Mouse (Mus musculus): ENCODE results near the gene Tesc. TPM values are rescaled to one million over a fixed set of nuclear protein-coding genes. Genes with fewer than 3 reads are reported as not detected.

Tesc gene
- polyA plus RNA-seq, 1 experiment from 2014 or later = 38.2 TPM

DNA sequence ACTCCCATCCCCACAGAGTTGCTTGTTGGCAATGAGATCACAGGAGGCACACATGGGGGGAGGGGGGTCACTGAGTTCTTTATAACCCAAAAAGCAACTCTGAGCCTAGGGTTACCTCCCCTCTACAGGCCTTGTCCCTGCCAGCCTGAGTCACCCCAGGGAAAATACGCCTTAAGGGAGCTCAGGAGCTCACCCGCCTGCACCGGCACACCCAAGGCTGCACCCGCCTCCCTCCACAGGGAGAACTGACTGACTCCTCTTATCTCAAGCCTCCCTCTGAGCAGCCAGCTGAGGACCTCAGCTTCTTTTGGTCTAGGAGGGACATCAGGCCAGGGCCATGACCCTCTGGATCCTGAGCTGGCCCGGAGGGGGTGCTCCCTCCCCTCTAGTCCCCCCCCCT is 3.5 kb downstream of the Tesc start:
- no peak overlapping the region for H3K4me3 ChIP-seq (replicated peaks)
- H3K9ac ChIP-seq = no peak overlapping the region
- WGBS = 36% methylated on average over 5 of the region's 5 CpGs
- H3K27ac ChIP-seq (replicated peaks) = no peak overlapping the region
- H3K36me3 ChIP-seq = no peaks in the 10 kb centered on the region
- H3K9me3 ChIP-seq (replicated peaks) = no peaks in the 10 kb centered on the region
- peaks cover 33% of the 10 kb centered on the region for H3K4me1 ChIP-seq
- peaks cover 49% of the 10 kb centered on the region for H3K27me3 ChIP-seq
- H3K4me2 ChIP-seq (replicated peaks) = no peak overlapping the region
- ATAC-seq (ENCODE audit: insufficient number of reproducible peaks, low FRiP score, low TSS enrichment, low read depth) = no peak

DNA sequence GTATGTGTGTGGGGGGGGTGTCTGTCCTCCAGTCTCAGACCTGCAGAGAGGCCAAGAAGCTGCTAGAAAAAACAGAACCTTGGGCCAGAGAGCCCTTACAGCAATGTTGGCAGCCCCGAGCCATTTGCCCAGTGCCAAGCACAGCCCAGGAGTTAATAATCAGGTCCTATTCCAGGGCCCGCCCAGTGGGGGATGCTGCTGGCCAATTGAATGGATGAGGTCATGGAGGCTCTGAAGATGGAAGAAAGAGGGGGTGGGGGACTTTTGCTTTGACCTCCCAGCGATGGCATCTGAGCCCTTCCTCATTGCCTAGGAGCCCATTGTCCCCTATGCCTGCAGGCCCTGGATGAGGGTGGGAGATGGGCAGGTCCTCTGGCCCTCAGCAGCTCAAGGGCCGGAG is 4.0 kb downstream of the Tesc start:
- Histone ChIP-seq H3K4me2 (replicated peaks) (no peak overlapping the region), H3K27me3 (peaks cover 44% of the 10 kb centered on the region), H3K4me3 (replicated peaks) (no peak overlapping the region), H3K9me3 (replicated peaks) (no peaks in the 10 kb centered on the region), H3K27ac (replicated peaks) (no peak overlapping the region), H3K4me1 (peaks cover 31% of the 10 kb centered on the region), H3K9ac (no peak overlapping the region), H3K36me3 (no peaks in the 10 kb centered on the region)
- no peak for ATAC-seq (ENCODE audit: insufficient number of reproducible peaks, low FRiP score, low TSS enrichment, low read depth)
- WGBS = 47% methylated on average over 4 of the region's 4 CpGs

DNA sequence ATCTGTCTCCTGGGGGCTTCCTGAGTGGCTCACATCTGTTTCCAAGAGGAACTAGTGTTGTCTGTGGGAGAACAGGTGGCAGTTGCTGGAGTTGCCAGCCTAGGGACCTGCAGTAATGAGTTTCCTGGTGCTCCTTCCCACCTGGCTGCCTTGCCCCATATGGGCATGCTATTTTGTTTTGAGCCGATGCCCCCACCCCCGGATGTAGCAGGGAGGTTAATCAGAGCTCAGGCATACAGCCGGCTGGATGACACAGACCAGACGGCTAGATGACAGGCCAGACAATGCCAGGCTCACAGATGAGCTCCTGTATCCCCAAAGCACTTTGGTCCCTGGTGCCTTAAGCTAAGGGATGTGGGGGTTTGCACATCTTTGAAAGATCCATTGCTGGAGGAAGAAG is 5.8 kb downstream of the Tesc start:
- no peak overlapping the region for H3K9ac ChIP-seq
- no peak overlapping the region for H3K4me3 ChIP-seq (replicated peaks)
- 40% methylated on average over 4 of the region's 4 CpGs for WGBS
- no peak overlapping the region for H3K27ac ChIP-seq (replicated peaks)
- H3K9me3 ChIP-seq (replicated peaks) = no peaks in the 10 kb centered on the region
- H3K36me3 ChIP-seq = no peaks in the 10 kb centered on the region
- H3K4me2 ChIP-seq (replicated peaks) = no peak overlapping the region
- ATAC-seq (ENCODE audit: insufficient number of reproducible peaks, low FRiP score, low TSS enrichment, low read depth) = 0 out of 2 replicates have a peak, but pooled peaks have one; percentile 3
- peaks cover 24% of the 10 kb centered on the region for H3K4me1 ChIP-seq
- peaks cover 26% of the 10 kb centered on the region for H3K27me3 ChIP-seq

DNA sequence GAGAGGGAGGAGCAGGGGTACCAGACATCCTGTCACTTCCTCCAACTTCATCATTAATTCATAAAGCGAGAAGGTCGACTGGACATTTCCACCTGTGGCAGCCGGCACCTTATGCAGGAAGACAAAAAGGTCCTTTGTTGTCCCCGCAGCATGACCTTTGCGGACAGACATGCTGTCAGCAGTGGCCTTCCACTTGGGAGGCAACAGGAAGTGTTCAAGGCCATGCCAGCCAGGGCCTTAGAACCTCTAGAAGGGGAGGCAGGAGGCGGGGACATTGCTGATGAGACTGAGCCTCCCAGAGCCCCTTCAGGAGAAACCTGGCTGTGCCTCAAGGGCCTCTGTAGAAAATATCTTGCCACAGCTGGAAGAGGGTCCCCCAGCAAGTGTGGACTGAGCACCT is 6.2 kb downstream of the Tesc start:
- Histone ChIP-seq H3K9me3 (replicated peaks) (no peaks in the 10 kb centered on the region), H3K4me1 (peaks cover 20% of the 10 kb centered on the region), H3K27ac (replicated peaks) (no peak overlapping the region), H3K36me3 (no peaks in the 10 kb centered on the region), H3K4me2 (replicated peaks) (no peak overlapping the region), H3K4me3 (replicated peaks) (no peak overlapping the region), H3K27me3 (peaks cover 22% of the 10 kb centered on the region), H3K9ac (no peak overlapping the region)
- WGBS = 57% methylated on average over 6 of the region's 6 CpGs
- ATAC-seq (ENCODE audit: insufficient number of reproducible peaks, low FRiP score, low TSS enrichment, low read depth) = no peak

DNA sequence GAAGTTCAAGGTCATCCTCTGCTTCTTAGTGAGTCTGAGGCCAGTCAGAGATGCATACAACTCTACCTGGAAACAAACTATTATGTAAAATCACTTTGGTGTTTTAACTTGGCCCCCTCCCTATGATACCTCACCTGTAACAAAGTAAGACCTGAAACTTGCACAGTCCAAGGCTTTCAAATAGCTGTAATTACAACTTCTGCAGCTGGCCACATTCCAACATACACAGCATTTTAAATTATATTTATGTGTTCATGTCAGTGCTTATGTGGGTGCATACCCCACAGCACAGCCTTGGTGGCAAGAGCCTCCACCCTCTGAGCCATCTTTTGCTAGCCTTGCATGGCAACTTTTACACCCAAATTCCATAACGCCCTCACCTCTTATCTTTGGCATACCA is 7.1 kb downstream of the Tesc start:
- Histone ChIP-seq H3K9ac (no peak overlapping the region), H3K27ac (replicated peaks) (no peak overlapping the region), H3K4me2 (replicated peaks) (no peak overlapping the region), H3K4me3 (replicated peaks) (no peak overlapping the region), H3K27me3 (peaks cover 13% of the 10 kb centered on the region), H3K36me3 (no peaks in the 10 kb centered on the region), H3K9me3 (replicated peaks) (no peaks in the 10 kb centered on the region), H3K4me1 (peaks cover 11% of the 10 kb centered on the region)
- ATAC-seq (ENCODE audit: insufficient number of reproducible peaks, low FRiP score, low TSS enrichment, low read depth) = no peak
- WGBS = 91% methylated on average over 1 of the region's 1 CpGs

DNA sequence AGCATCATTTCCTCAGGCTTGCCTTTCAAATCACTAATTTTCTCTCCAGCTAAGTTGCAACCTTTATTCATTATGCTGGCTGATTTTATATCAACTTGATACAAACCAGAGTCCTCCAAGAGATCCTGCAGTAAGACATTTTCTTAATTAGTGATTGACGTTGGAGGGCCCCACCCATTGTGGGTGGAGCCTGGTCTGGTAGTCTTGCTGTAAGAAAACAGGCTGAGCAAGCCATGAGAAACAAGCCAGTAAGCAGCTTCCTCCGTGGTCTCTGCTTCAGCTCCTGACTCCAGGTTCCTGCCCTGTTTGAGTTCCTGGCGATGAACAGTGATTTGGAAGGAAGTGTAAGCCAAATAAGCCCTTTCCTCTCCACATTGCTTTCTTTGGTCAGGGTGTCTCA is 8.2 kb downstream of the Tesc start:
- H3K9ac ChIP-seq = no peak overlapping the region
- ATAC-seq (ENCODE audit: insufficient number of reproducible peaks, low FRiP score, low TSS enrichment, low read depth) = no peak
- WGBS = 49% methylated on average over 3 of the region's 3 CpGs

DNA sequence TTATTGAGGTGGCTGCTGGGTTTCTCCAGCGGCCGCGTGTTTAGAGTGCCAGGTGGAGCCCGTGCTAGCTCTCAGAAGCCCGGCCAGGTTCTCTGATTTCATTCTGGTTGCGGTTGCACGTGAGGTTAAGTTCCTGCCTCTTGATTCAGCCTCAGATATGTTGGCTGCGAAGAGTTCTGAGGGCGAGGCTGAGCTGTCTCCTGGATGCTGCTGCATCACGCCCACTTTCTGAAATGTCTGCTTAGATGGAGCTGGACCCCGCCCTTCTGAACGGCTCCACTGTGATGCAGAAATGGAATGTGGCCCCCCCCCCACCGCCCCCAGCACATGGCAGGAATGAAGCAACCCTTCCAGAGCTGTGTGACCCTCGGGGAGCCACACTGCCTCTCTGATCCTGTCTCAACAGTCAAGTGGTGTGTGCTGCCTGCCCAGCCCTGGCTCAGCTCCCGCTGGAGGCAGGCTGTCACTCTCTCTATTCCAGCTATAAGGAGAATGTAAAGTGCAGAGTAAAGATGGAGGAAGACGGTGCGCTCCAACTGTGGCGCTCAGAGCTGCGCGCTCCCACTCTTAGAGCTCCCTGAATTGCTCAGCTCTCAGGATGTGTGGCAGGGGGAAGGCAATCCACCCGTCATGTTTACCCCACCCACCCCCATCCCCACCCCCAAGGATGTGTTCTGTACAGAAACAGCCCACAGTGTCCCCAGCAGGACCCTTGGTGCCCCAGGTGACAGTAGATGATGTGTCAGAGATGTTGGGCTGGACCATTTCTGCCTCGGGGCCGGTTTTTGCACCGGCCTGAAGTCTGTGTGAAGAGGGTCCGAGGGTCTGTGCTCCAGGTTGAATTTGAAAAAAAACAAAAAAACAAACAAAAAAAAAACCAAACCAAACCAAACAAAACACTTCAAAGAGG is 9.6 kb downstream of the Tesc start:
- Histone ChIP-seq H3K4me1 (peaks cover 11% of the 10 kb centered on the region), H3K36me3 (no peaks in the 10 kb centered on the region), H3K9ac (no peak overlapping the region), H3K4me3 (replicated peaks) (no peak overlapping the region), H3K27me3 (no peaks in the 10 kb centered on the region), H3K4me2 (replicated peaks) (peak overlapping the region; percentile 19), H3K27ac (replicated peaks) (peak overlapping the region; percentile 22; the same call in 1 of the 2 replicates), H3K9me3 (replicated peaks) (no peaks in the 10 kb centered on the region)
- ATAC-seq (ENCODE audit: insufficient number of reproducible peaks, low FRiP score, low TSS enrichment, low read depth) = no peak
- WGBS = 29% methylated on average over 25 of the region's 25 CpGs

More for the DNA sequence above, 8.2 kb downstream of the Tesc start:
- peaks cover 11% of the 10 kb centered on the region for H3K4me1 ChIP-seq
- no peaks in the 10 kb centered on the region for H3K36me3 ChIP-seq
- no peak overlapping the region for H3K4me3 ChIP-seq (replicated peaks)
- H3K27ac ChIP-seq (replicated peaks) = no peak overlapping the region
- H3K9me3 ChIP-seq (replicated peaks) = no peaks in the 10 kb centered on the region
- H3K27me3 ChIP-seq = peaks cover 3% of the 10 kb centered on the region; the same call in 1 of the 2 replicates
- no peak overlapping the region for H3K4me2 ChIP-seq (replicated peaks)

DNA sequence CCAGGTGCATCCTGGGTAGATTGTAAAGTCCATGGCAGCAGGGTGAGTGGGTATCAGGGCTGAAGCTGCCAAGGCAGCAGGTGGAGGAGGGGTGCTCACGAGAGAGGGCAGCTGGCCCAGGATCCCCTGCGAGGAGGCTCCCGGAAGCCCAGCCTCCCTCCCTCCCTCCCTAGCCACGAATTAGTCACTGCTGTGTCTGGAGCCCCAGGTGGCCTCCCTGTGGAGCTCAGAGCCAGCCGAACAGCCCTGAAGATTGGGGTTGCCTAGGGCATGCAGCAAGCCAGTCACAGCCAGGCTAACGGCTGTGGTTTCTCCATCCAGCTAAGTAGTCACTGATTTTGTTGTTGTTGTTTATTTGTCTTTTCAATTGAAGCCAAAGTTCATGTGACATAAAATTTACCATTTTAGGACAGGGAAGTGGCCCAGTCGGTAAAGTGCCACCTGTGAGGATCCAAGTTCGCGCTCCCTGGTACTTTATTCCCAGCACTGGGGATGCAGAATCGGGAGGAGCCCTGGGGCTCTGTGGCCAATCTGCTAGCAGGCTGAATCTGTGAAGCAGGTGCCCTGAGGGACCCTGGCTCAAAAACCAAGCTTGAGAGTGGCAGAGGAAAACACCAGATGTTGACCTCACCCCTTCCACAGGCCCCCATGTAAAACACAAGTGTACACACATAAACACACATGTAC is 10.4 kb downstream of the Tesc start:
- peak; percentile 66 for ATAC-seq (ENCODE audit: insufficient number of reproducible peaks, low FRiP score, low TSS enrichment, low read depth)
- Histone ChIP-seq H3K36me3 (no peaks in the 10 kb centered on the region), H3K9me3 (replicated peaks) (no peaks in the 10 kb centered on the region), H3K9ac (no peak overlapping the region; the same call in 1 of the 2 replicates), H3K27ac (replicated peaks) (no peak overlapping the region), H3K27me3 (no peaks in the 10 kb centered on the region), H3K4me1 (peaks cover 11% of the 10 kb centered on the region), H3K4me3 (replicated peaks) (no peak overlapping the region), H3K4me2 (replicated peaks) (peak overlapping the region; percentile 19; the same call in 1 of the 2 replicates)
- WGBS = 8% methylated on average over 10 of the region's 10 CpGs

DNA sequence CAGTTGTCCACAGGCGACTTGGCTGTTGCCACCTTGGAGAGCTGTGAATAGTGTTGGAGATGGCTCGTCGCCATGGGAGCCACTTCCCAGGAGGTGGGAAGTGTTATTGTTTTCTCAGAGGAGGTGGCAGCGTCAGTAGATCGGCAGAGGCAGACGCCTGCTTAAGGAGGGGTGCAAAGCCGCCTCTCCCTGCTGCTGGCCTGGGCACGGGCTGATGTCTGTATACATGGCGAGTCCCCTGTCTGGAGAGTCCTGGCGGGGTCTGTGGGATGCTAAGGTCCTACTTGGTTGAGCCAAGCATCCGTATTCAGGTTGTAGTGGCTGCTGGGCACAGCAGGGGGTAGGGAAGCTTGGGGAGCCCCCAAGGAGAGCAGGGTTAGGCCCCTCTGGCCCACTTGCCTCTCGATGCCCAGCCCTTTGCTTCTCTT is 11.7 kb downstream of the Tesc start:
- 37% methylated on average over 12 of the region's 12 CpGs for WGBS

DNA sequence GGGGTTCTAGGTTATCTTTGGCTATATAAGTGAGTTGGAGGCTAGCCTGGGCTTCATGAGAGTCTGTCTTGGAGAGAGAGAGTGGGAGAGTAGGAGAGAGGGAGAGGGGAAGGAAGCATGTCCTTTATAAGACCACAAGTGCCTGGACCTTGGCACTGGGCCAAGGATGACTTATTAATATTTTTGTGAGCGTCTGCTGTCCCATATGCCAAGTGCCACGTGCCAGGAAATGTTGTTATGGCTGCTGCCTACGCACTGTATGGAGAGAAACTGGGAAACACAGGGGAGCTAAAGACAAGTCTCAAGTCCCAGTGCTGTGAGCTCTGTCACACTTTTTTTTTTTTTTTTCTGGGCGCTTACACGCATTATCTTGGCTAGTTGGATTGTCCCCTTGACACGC is 15.1 kb downstream of the Tesc start:
- 81% methylated on average over 6 of the region's 6 CpGs for WGBS
- Histone ChIP-seq H3K9me3 (replicated peaks) (no peaks in the 10 kb centered on the region), H3K36me3 (no peaks in the 10 kb centered on the region), H3K4me3 (replicated peaks) (no peak overlapping the region), H3K27me3 (no peaks in the 10 kb centered on the region), H3K9ac (no peak overlapping the region), H3K4me1 (peaks cover 3% of the 10 kb centered on the region), H3K4me2 (replicated peaks) (no peak overlapping the region), H3K27ac (replicated peaks) (no peak overlapping the region)
- ATAC-seq (ENCODE audit: insufficient number of reproducible peaks, low FRiP score, low TSS enrichment, low read depth) = no peak

More for the DNA sequence above, 11.7 kb downstream of the Tesc start:
- no peak overlapping the region for H3K4me3 ChIP-seq (replicated peaks)
- no peaks in the 10 kb centered on the region for H3K9me3 ChIP-seq (replicated peaks)
- no peaks in the 10 kb centered on the region for H3K36me3 ChIP-seq
- no peak overlapping the region for H3K27ac ChIP-seq (replicated peaks)
- H3K9ac ChIP-seq = no peak overlapping the region
- H3K4me2 ChIP-seq (replicated peaks) = no peak overlapping the region
- H3K4me1 ChIP-seq = peaks cover 11% of the 10 kb centered on the region
- no peak for ATAC-seq (ENCODE audit: insufficient number of reproducible peaks, low FRiP score, low TSS enrichment, low read depth)
- no peaks in the 10 kb centered on the region for H3K27me3 ChIP-seq

DNA sequence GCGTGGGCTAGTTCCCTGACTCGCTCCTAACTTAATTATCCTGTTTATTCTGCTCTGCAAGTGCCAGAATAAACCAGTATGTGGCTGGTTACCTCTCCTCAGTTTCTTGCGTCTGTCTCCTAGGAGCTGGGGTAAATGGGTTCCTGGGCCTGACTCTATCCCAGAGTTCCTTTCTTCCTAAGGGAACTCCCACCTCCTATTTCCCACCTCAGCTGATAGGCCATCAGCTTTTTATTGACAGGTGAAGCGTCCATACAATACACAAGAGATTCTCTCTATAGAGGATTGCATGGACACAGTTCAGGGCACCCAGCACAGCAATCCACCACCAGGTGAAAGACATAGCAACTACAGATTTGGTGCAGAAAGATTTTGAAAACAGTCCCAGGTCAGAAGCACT is 16.2 kb downstream of the Tesc start:
- no peak for ATAC-seq (ENCODE audit: insufficient number of reproducible peaks, low FRiP score, low TSS enrichment, low read depth)
- H3K36me3 ChIP-seq = no peaks in the 10 kb centered on the region
- no peaks in the 10 kb centered on the region for H3K9me3 ChIP-seq (replicated peaks)

More for the DNA sequence above, 16.2 kb downstream of the Tesc start:
- Histone ChIP-seq H3K9ac (no peak overlapping the region), H3K27me3 (no peaks in the 10 kb centered on the region), H3K4me3 (replicated peaks) (no peak overlapping the region), H3K4me1 (no peaks in the 10 kb centered on the region), H3K27ac (replicated peaks) (no peak overlapping the region), H3K4me2 (replicated peaks) (no peak overlapping the region)
- 76% methylated on average over 4 of the region's 4 CpGs for WGBS

Measured in embryonic facial prominence, embryonic 15.5 days (tissue).